In the genomic region with DNA sequence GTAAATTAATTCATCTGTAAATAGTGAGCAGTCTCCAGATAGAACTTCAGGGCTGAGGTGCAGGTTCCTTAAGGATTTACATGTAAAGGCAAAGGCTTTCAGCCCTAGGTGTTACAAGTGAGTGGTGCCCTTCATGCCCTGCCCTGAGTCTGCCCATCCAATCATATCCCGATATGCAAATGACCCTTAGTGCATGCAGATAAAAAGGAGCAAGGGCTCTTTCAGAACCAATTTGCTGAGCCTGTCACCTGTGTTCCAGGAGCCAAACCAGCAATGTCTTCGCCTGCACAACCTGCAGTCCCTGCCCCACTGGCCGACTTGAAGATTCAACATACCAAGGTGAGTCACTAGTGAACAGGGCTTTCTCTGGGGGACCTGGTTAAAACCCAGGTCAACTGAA, we compare ENCODE assay signal across 8 mouse cellular contexts.
A peak's percentile ranks its signal among the peaks of the same experiment; 100 is the strongest.
DNase-seq lines count a peak whose midpoint lies in the region; ATAC-seq and TF ChIP-seq lines count a peak whose summit lies in the region.

No protein-coding gene starts in this region.

- DNase-seq in spleen, adult 12 weeks (ENCODE audit: low spot score) = peak; percentile 47
- no peak for DNase-seq in spleen, adult 18-20 months
- peak; percentile 66 for DNase-seq in lung, adult 2 months
- no peak for DNase-seq in hindbrain, embryonic 11.5 days (ENCODE audit: low spot score)
- DNase-seq in thymus, postnatal 14 days = no peak
- DNase-seq in cerebellum, postnatal 4 days (ENCODE audit: low spot score in 2 of 2) = no peak

- no peak overlapping the region for H3K9ac ChIP-seq in intestine, embryonic 15.5 days
- H3K9ac ChIP-seq in stomach, embryonic 16.5 days (ENCODE audit: low read length) = no peak overlapping the region
- H3K9ac ChIP-seq in hindbrain, embryonic 11.5 days (ENCODE audit: low read depth, low read length) = no peak overlapping the region

- peak overlapping the region; percentile 46 for H3K4me2 ChIP-seq in intestine, embryonic 15.5 days (replicated peaks)
- peak overlapping the region; percentile 45 for H3K4me2 ChIP-seq in stomach, embryonic 16.5 days (ENCODE audit: low read depth, low read length)
- no peak overlapping the region for H3K4me2 ChIP-seq in hindbrain, embryonic 11.5 days (replicated peaks; ENCODE audit: low read depth, low read length)

- 0 out of 2 replicates have a peak, but pooled peaks cover 2% of the 10 kb centered on the region for H3K4me1 ChIP-seq in intestine, embryonic 15.5 days (replicated peaks)
- H3K4me1 ChIP-seq in lung, adult 2 months (ENCODE audit: control insufficient read depth, insufficient read depth, low read length) = no peaks in the 10 kb centered on the region
- H3K4me1 ChIP-seq in stomach, embryonic 16.5 days (ENCODE audit: control insufficient read depth, insufficient read depth, low read length) = peaks cover 6% of the 10 kb centered on the region; the same call in 1 of the 2 replicates
- H3K4me1 ChIP-seq in hindbrain, embryonic 11.5 days (replicated peaks; ENCODE audit: control insufficient read depth, insufficient read depth, low read length) = no peaks in the 10 kb centered on the region

- no peak overlapping the region for H3K27ac ChIP-seq in intestine, embryonic 15.5 days
- H3K27ac ChIP-seq in stomach, embryonic 16.5 days (ENCODE audit: low read length) = peak overlapping the region; percentile 77; the same call in 1 of the 2 replicates
- no peak overlapping the region for H3K27ac ChIP-seq in hindbrain, embryonic 11.5 days (ENCODE audit: low read depth, low read length)

- H3K4me3 ChIP-seq in intestine, embryonic 15.5 days (replicated peaks) = peak overlapping the region; percentile 11
- peak overlapping the region; percentile 56 for H3K4me3 ChIP-seq in lung, adult 2 months (replicated peaks; ENCODE audit: extremely low read depth, low read depth, low read length)
- H3K4me3 ChIP-seq in stomach, embryonic 16.5 days (replicated peaks; ENCODE audit: low read length) = peak overlapping the region; percentile 16; the same call in 1 of the 2 replicates
- H3K4me3 ChIP-seq in hindbrain, embryonic 11.5 days (ENCODE audit: low read depth, low read length) = no peak overlapping the region

- ATAC-seq in intestine, embryonic 15.5 days = peak; percentile 94
- peak; percentile 93 for ATAC-seq in stomach, embryonic 16.5 days (ENCODE audit: insufficient read depth, low FRiP score)
- no peak for ATAC-seq in hindbrain, embryonic 11.5 days (ENCODE audit: low FRiP score)

- 43% methylated on average over 3 of the region's 3 CpGs for WGBS in intestine, embryonic 15.5 days
- 40% methylated on average over 3 of the region's 3 CpGs for WGBS in lung, adult 2 months
- whole genome bisulfite sequencing in stomach, embryonic 16.5 days = 49% methylated on average over 3 of the region's 3 CpGs
- 78% methylated on average over 3 of the region's 3 CpGs for WGBS in hindbrain, embryonic 11.5 days

- no peaks in the 10 kb centered on the region for H3K27me3 ChIP-seq in intestine, embryonic 15.5 days (replicated peaks)
- no peaks in the 10 kb centered on the region for H3K27me3 ChIP-seq in stomach, embryonic 16.5 days (ENCODE audit: control insufficient read depth, insufficient read depth, low read length)
- H3K27me3 ChIP-seq in hindbrain, embryonic 11.5 days (ENCODE audit: control insufficient read depth, insufficient read depth, low read length) = no peaks in the 10 kb centered on the region

- TF ChIP-seq CTCF in lung, adult 2 months (IDR thresholded peaks at IDR 0.05; ENCODE audit: insufficient read depth, low read length) = no peak

- H3K9me3 ChIP-seq in intestine, embryonic 15.5 days = no peaks in the 10 kb centered on the region
- H3K9me3 ChIP-seq in stomach, embryonic 16.5 days (replicated peaks; ENCODE audit: control insufficient read depth, low read length) = no peaks in the 10 kb centered on the region
- H3K9me3 ChIP-seq in hindbrain, embryonic 11.5 days (ENCODE audit: control insufficient read depth, low read length) = no peaks in the 10 kb centered on the region

- TF ChIP-seq POLR2A in lung, adult 2 months (IDR thresholded peaks at IDR 0.05; ENCODE audit: borderline replicate concordance, extremely low read depth, low read depth, low read length) = peak; percentile 95; the same call in 1 of the 2 replicates

- no peaks in the 10 kb centered on the region for H3K36me3 ChIP-seq in intestine, embryonic 15.5 days
- no peaks in the 10 kb centered on the region for H3K36me3 ChIP-seq in stomach, embryonic 16.5 days (ENCODE audit: control insufficient read depth, insufficient read depth, low read length)
- H3K36me3 ChIP-seq in hindbrain, embryonic 11.5 days (ENCODE audit: control insufficient read depth, insufficient read depth, low read length) = no peaks in the 10 kb centered on the region

Comparison
In these comparisons a context has a peak if more than half of its experiments do, and no peak if none do; other contexts are left out.
1. DNase-seq: peak in spleen, adult 12 weeks (single experiment) and lung, adult 2 months (single experiment); none in spleen, adult 18-20 months (0 of 2), hindbrain, embryonic 11.5 days (single experiment), thymus, postnatal 14 days (single experiment) and cerebellum, postnatal 4 days (0 of 2).